Mouse (Mus musculus): ENCODE results near the gene Usp5.

Usp5 gene

DNA sequence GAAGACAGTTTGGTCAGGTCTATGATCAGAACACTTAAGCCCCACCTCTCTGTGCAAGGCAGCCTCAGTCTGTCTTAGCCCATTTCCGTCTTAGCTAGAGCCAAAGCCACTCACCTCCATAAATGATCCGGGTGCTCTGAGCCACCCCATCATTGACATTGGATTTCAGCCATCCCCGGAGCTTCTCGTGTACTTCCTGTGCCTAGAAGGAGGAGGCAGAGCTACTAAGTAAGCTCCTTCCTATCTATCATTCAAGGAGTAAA is 17.9 kb downstream of the Usp5 start:
- DNase-seq, result peak; percentile 40

DNA sequence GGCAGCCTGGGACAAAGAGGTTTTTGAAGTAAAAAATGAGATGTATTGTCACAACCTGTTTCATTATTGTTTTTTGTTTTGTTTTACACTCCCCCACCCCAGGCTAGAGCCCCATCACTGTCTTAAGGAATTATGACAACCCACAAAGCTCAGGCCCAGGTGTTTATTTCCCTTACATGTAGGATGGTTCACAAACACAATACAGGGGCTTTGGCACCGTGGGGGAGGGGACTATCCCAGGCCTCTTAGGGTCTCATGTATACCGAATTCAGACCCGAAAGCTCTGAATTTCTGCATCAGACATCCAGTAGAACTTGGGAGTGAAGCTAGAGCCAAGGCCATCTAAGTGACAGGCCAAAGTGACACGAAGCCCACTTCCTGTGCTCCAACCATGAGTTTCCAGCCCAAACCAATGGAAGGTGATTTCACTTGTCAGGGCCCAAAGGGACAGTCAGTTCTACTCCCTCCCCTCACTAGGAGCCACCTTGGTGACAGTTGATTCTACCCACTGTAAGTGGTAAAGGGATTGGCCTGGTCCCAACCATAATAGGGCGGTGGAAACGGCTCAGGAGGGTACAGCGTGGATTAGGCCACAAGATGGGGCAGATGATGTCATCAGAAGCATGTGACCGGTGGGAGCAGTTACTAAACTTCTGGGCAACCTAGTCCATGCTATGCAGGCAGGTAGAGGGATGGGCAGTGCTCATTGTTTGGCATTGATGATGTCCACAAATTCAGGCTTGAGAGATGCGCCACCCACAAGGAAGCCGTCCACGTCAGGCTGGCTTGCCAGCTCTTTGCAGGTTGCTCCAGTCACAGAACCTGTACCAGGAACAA is 18.5 kb downstream of the Usp5 start:
- peak; percentile 58 for DNase-seq

DNA sequence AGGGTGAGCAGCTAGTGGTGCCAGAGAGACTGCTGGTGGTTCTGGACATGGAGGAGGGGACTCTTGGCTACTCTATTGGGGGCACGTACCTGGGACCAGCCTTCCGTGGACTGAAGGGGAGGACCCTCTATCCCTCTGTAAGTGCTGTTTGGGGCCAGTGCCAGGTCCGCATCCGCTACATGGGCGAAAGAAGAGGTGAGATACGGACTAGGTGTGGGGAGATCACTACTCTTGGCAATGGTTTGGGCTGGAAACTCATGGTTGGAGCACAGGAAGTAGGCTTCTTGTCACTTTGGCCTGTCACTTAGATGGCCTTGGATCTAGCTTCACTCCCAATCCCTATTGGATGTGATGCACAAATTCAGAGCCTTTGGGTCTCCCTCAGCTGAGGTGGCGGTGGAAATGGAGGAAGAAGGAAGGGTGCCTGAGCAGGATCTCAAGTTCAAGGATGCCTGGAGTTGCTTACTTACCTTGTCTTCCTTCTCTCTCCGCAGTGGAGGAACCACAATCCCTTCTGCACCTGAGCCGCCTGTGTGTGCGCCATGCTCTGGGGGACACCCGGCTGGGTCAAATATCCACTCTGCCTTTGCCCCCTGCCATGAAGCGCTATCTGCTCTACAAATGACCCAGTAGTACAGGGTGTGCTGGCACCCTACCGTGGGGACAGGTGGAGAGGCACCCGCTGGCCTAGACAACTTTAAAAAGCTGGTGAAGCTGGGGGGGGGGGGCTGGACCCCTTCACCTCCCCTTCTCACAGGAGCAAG is 19.3 kb downstream of the Usp5 start:
- peak; percentile 58 for DNase-seq

DNA sequence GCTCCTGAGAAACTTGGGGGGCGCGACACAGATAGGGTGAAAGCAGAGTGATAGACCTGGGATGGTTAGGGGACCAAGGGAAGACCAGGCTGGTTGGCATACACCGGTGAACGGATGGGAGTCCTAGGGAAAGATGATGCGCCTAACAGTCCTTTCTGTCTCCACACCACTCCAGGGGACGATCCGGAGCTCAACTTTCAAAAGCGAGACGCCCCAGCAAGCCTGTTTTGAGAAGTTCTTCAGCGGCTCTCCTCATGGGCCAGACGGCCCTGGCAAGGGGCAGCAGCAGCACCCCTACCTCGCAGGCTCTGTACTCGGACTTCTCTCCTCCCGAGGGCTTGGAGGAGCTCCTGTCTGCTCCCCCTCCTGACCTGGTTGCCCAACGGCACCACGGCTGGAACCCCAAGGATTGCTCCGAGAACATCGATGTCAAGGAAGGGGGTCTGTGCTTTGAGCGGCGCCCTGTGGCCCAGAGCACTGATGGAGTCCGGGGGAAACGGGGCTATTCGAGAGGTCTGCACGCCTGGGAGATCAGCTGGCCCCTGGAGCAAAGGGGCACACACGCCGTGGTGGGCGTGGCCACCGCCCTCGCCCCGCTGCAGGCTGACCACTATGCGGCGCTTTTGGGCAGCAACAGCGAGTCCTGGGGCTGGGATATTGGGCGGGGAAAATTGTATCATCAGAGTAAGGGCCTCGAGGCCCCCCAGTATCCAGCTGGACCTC is 20.1 kb downstream of the Usp5 start:
- DNase-seq, result peak; percentile 87

DNA sequence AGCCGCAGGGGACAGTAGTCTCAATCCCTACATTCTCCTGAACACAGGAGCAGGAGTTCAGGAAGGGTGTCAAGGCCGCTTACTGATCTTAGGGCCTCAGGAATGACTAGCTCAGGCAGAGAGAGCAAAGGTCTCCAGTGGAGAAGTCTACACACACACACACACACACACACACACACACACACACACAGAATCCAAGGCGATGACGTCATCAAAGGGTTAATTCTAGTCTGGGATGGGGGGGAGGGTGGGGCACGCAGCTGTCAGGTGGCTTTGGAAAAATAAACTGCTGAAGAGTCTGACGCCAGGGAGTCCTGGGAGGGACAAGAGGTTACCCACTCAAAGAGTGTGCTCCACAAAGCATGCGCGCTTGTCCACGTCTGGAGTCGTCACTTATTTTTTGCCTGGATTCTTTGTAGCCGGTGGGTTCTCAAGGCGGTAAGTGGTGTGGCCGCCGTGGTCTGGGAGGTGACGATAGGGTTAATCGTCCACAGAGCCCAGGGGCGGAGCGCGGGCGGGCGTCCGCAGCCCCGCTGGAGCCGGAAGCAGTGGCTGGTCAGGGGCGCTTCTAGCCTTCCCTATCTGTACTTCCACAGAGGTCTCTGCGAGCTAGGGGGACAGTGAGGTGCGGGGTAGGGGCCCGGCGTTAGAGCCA is 20.8 kb downstream of the Usp5 start, which contains the start of gene Spsb2:
Gene Spsb2 (plus strand): TSS at position 304 of the 655 bp plus-strand sequence.
- peak; percentile 72 for DNase-seq

DNA sequence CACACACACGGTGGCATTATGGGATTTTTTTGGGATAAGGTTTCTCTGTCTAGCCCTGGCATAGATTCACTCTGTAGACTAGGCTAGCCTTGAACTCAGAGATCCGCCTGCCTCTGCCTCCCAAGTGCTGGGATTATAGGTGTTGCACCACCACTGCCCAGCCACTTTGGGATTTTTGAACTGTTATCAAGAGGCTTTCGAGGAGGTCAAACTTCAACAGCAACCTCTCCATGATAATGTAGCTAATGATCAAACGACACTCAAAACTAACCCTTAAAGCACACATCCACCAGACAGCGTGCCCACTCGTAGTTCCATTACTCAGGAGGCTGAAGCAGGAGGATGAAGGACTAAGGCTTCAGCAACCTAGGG is 21.3 kb downstream of the Usp5 start:
- peak; percentile 40 for DNase-seq

DNA sequence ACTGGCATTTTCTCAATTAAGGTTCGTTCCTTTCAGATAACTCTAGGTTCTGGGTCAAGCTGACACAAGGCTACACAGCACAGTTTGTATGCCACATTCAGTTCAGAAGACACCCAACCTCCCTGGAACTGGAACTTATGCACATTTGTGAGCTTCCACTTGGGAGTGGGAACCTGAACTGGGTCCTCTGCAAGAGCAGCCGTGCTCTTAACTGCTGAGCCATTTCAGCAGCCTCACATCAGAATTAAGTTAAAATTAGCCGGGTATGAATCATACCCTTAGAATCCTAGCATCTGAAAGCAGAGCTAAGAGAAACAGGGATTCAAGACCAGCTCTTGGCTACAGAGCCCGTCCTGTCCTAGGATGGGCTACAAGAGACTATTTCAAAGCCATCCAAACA is 21.9 kb downstream of the Usp5 start:
- DNase-seq, result peak; percentile 28

DNA sequence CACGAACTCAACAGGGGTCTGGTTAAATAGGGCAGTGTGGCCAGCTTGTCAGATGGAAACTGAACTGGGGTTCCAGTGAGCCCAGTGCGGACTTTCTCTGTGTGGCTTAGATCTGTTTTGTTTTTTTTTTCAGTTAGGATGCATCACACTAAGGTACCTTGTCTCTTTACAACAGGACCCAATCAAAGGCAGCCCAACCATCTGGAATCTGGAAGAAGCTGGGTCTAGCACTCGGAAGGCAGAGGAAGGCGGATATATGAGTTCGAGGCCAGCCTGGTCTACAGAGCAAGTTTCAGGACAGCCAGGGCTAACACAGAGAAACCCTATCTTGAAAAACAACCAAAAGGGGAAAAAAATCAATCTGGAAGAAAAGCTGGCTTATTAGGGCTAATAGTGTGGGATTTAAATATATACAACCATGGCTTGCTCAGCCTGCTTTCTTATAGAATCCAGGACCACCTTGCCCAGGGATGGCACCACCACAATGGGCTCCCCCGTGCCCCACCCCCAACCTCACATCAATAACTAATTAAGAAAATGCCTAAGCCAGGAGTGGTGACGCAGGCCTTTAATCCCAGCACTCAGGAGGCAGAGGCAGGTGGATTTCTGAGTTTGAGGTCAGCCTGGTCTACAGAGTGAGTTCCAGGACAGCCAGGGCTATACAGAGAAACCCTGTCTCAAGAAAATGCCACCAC is 22.7 kb downstream of the Usp5 start:
- DNase-seq, result peak; percentile 44

DNA sequence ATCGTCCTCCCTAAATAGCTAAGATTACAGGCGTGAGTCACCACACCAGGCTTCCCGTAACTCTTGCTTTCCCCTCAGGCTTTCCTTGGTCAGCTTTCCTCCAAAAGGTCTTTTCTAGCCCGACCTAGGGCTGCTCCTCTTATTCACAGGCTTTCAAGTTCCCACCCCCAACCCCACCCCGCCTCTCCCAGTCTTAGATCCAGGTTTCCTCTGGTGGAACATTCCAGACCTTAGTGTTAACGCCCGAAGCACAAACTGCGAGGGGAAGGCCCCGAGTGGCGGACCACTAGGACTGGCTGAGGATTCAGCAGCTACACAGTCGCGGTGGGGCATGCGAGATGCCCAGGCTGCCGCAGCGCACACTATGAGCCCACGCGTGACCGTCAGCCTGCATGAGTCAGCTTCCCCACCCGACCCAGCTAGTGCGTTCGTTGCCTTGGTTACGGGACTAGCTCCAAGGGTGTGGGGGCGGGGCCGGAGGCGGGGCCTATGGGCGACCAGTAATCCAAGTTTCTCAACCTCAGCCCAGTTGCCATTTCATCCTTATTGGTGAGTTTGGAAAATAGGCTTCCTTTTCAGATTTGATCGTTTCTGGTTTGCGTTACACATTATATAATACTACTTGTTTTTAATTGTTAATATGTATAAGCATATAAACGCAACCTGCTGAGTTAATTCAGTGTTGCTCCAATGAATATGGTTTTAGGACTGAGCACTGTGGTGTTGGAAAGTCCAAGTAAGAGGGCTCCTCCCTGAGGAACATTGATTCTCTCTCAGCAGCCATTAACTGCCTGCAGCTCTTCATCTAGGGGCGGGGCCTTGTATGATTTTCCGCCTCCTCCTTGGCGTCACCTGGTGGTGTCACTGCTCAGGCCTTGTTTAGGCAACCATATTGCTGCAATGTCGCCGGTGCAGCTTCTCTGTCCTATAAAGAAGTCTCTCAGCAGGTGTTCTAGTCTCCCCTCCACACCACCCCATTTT is 23.7 kb downstream of the Usp5 start:
- DNase-seq, result peak; percentile 91

DNA sequence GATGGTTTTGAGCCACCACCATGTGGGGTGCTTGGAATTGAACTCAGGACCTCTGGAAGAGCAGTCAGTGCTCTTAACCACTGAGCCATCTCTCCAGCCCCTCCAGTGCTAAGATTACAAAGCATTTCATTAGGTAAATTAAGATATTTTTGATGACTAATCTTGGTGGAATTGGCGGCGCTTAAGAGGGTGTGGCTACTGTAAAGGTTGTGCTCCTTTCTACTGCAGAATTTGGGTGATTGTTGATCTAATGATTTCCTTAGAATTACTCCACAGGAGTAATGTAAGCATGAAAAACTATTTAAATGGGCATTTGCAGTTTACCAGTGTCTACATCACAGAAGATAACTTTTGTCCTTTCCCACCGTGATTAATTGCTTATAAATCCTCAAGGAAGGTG is 24.9 kb downstream of the Usp5 start:
- peak; percentile 8 for DNase-seq

DNA sequence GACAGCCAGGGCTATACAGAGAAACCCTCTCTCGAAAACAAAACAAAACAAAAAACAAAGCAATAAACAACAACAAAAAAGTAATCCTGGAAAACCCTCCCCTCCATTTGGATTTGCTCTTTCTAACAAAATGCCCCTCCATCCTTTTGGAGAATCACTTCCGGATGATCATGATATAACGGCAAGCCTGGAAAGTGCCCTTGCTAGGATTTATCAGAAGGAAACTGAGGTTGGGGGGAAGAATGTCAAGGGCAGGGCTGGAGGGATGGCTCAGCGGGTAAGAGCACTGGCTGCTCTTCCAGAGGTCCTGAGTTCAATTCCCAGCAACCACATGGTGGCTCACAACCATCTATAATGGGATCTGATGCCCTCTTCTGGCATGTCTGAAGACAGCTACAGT is 25.6 kb downstream of the Usp5 start:
- peak; percentile 9 for DNase-seq

DNA sequence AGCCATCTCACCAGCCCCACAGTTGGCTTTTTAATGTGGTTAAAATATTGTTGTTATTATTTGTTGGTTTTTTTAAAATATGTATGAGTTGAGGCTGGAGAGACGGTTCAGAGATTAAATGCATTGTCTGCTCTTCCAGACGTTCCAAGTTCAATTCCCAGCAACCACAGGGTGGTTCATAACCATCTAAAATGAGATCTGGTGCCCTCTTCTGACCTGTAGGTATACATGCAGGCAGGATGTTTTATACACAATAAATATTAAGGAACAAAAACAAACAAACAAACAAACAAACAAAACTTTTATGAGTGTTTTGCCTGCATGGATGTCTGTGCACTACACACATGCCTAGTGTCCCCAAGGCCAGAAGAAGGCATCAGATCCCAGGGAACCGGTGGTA is 26.2 kb downstream of the Usp5 start:
- peak; percentile 1 for DNase-seq

DNA sequence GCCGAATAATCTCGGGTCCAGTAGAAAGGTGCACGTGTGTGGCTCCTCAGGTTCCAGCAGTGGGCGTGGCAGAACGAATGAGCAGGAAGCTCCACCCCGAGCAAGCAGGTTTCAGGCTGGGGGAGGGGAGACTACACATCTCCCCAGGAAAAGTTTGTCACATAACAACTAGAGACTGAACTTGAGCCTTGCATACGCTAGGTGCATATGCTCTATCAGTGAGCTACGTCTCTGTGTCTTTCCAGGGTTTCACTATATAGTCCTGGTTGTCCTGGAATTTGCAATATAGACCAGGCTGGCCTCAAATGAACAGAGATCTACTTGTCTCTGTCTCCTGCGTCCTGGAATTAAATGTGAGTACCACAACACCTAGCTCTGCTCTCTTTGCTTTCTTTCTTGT is 26.9 kb downstream of the Usp5 start:
- DNase-seq, result peak; percentile 1

DNA sequence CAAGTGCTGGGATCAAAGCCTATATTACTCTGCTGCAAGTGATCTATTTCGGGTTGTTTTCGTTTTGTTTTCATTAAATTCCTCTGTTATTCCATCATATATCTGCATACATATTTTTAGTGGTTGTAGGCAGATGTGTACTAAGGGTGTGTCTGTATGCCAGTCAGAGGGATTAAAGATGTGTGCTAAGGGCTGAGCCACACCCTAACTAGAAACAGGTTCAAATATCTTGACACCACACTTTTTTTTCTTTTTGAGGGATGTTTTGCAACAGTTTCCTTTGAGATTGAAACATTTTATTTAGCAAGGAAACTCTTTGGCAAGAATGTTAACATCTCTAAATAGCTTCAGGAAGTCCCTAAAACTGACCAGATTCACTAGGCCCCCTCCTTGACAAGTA is 33.1 kb downstream of the Usp5 start:
- no peak for DNase-seq

DNA sequence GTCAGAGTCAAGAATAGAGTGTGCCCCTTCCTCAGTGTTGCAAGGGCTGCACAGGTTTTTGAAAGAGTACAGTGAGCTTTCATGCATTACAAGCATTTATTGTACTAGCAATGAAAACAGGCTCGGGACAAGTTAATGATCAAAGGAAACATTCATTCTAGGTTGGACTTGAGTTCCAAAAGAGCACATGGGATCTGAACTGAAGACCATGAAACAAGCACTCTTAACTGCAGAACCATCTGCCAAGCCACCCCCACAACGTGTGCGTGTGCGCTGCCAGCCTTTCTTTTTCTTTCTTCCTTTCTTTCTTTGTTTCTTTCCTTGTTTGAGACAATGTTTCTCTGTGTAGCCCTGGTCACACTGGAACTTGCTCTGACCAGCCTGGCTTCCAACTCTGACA is 33.5 kb downstream of the Usp5 start:
- peak; percentile 2 for DNase-seq

DNA sequence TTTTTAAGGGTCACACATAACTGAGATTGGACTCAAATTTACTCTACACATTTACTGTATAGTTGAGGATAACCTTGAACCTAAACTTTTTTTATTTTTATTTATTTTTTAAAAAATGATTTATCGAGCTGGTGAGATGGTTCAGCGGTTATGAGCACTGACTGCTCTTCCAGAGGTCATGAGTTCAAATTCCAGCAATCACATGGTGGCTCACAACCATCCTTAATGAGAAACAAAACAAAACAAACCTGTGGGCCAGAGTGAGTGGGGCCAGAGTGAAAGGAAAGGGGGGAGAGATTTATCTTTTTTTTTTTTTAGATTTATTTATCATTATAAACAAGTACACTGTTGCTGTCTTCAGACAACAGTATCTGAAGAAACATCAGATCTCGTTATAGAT is 37.4 kb downstream of the Usp5 start:
- DNase-seq, result no peak

DNA sequence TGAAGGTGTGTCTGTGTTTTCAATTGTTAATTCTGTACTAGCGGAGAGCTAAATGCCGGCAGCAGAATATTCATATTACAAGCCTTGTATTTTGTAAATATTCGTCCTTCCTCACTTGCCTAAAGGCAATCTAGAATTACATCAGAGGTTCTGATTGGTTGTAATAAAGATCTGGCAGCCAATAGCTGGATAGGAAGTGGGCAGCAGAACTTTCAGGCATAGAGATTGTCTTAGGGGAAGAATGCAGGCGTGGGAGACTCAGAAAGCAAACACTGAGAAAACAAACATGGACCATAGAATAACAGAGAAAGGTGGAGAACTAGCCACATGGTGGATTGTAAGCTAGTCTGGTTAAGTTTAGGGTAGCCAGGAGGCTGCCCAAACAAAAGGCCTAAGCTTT is 39.2 kb downstream of the Usp5 start:
- DNase-seq, result peak; percentile 1

DNA sequence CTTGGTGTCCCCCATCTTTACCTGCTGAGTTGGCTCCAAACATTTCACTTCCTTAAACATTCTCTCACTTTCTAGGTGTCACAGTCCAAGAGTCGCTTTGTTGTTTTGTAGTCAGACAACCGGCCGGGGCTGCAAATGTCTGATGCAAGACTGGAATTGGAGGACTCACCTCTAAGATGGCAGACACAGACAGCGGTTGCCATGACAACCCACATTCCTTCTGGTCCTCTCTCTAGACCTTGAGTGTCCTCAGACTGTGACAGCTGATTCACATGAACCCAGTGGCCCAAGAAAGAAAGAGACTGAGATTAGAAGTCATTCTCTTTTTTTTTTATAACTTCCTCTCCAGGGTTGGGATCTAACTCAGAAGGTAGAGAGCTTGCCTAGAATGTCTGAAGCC is 39.8 kb downstream of the Usp5 start:
- peak; percentile 16 for DNase-seq

DNA sequence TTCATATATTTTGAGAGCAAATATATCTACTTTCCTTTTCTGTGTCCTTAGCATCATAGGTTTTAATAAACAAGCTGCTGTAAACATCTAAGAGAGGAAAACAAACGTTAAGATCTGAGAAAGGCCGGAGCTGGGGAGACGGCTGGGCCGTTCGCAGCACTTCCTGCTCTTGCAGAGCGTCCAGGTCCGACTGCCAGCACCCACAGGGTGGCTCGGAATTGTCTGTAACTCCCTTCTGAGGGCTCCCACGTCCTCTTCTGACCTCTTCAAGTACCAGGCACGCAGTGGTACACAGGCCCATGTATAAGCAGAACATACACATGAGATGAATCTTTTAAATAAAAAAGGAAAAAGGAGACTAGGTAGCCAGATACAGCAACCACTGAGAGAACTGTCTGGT is 41.6 kb downstream of the Usp5 start:
- peak; percentile 61 for DNase-seq

DNA sequence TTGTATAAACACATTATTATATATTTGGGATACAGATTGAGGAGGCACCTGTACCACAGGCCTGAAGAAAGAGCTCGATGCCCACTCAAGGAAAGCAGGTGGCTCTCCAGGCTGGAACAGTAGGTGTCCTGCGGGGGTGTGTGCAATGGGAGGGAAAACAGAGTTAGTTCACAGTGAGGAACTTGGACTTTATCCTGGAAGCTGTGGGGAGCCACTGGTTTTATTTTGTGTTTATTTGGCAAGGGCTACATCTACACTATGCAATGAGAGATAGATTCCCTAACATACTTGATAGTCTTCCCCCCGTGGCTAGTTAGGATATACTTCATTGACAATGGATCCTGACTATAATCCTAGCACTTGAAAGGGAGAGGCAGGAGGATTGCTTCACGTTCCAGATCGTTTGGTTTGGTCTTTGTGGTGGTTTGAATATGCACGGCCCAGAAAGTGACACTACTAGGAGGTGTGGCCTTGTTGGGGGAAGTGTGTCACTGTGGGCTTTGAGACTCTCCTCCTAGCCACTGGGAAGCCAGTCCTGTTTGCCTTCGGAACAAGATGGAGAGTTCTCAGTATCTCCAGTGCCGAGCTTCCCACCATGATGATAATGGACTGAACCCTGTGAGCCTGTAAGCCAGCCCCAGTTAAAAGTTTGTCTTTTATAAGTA is 42.4 kb downstream of the Usp5 start:
- peak; percentile 92 for DNase-seq

DNA sequence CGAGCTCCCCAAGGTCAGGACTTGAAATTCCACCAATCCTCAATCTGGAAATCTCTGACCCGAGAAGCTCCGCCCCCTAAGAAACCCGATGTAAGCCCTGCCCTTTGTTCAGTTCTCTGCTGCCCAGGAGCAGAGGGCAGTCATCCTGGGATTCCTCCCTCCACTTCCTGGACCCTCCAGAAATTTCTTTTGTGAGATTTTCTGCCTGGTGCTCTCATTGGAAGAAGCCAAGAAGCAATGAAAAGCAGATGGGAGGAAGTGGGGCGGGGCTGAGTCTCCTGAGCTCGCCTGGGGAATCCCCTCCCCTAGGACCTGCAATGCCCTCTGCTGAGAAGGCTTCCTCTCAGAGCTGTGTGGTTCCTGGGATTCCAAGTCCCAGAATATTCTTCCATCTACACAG is 46.8 kb downstream of the Usp5 start:
- DNase-seq, result peak; percentile 24

Data from cerebellum, adult 11-12 months (tissue).